Mouse (Mus musculus): ENCODE data around the gene Filip1l. TPM values are rescaled to one million over a fixed set of nuclear protein-coding genes. Genes with fewer than 3 reads are reported as not detected.
A peak's percentile ranks its signal among the peaks of the same experiment; 100 is the strongest.

Gene Filip1l
- polyA plus RNA-seq, 1 experiment from 2014 or later: 11.8 TPM

- H3K9me3 ChIP-seq (ENCODE audit: control insufficient read depth, low read length): no peaks in the 10 kb centered on the region
- H3K4me1 ChIP-seq (replicated peaks; ENCODE audit: control insufficient read depth, insufficient read depth, low read length): no peaks in the 10 kb centered on the region
- no peaks in the 10 kb centered on the region for H3K27me3 ChIP-seq (ENCODE audit: control insufficient read depth, insufficient read depth, low read length)
- no peak overlapping the region for H3K9ac ChIP-seq (ENCODE audit: low read depth, low read length)
- 85% methylated on average over 6 of the region's 6 CpGs for WGBS
- no peak overlapping the region for H3K4me3 ChIP-seq (ENCODE audit: low read depth, low read length)
- no peak overlapping the region for H3K27ac ChIP-seq (ENCODE audit: low read depth, low read length)
- no peaks in the 10 kb centered on the region for H3K36me3 ChIP-seq (ENCODE audit: control insufficient read depth, insufficient read depth, low read length)
- ATAC-seq (ENCODE audit: low FRiP score): no peak
- no peak overlapping the region for H3K4me2 ChIP-seq (replicated peaks; ENCODE audit: low read depth, low read length)
- no peak for DNase-seq (ENCODE audit: low spot score)
These were observed 45.0 kb downstream of the Filip1l start for GRCm38 (mm10) chr16:57397845-57398244.

DNA sequence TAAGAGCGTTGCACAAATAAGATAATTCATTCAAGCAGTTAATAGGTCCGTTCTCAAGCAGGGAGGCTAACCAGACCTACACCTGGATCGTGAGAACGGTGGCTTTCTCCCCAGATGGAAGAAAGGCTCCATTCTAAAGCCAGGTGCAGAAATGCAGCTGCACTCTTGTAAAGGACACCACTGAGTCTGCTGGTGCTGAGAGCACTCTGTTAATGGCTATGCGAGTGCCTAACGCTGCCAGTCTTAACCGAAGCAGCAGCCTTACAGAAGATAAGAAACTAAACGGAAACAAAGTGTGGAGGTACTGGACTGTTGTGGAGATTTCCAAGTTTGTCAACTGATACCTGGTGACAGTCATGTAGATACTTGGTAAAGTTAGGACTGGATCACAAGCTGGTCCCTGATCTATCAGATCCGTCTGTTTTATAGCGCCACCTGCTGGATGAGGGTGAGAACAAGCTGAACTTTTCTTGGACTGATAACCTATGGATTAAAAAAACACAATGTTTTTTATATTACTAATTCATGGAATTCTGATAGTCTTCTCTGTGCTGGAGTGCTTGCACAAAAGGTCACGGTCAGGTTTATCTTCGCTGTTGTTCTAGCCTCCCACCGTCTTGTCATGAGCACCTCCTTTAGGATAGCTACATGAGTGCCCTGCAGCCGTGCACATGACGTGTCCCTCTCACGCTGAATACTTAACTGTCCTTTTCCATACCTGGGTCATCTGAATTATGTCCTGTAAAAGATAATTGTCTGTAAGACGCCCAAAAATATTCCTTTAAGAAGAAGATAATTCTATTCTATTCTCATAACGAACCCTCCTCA, 45.7 kb downstream of the Filip1l start:
- no peaks in the 10 kb centered on the region for H3K9me3 ChIP-seq (ENCODE audit: control insufficient read depth, low read length)
- no peaks in the 10 kb centered on the region for H3K36me3 ChIP-seq (ENCODE audit: control insufficient read depth, insufficient read depth, low read length)
- ATAC-seq (ENCODE audit: low FRiP score) (peak; percentile 65; the same call in 1 of the 2 replicates), DNase-seq (ENCODE audit: low spot score) (peak; percentile 83)
- H3K4me1 ChIP-seq (replicated peaks; ENCODE audit: control insufficient read depth, insufficient read depth, low read length): no peaks in the 10 kb centered on the region
- H3K9ac ChIP-seq (ENCODE audit: low read depth, low read length): no peak overlapping the region
- H3K27me3 ChIP-seq (ENCODE audit: control insufficient read depth, insufficient read depth, low read length): no peaks in the 10 kb centered on the region
- 67% methylated on average over 18 of the region's 18 CpGs for WGBS
- H3K4me2 ChIP-seq (replicated peaks; ENCODE audit: low read depth, low read length): no peak overlapping the region
- no peak overlapping the region for H3K27ac ChIP-seq (ENCODE audit: low read depth, low read length)
- no peak overlapping the region for H3K4me3 ChIP-seq (ENCODE audit: low read depth, low read length)

GRCm38 (mm10) chr16:57399566-57399965, 46.7 kb downstream of the Filip1l start:
- no peak overlapping the region for H3K4me2 ChIP-seq (replicated peaks; ENCODE audit: low read depth, low read length)
- H3K4me1 ChIP-seq (replicated peaks; ENCODE audit: control insufficient read depth, insufficient read depth, low read length): no peaks in the 10 kb centered on the region
- H3K9me3 ChIP-seq (ENCODE audit: control insufficient read depth, low read length): no peaks in the 10 kb centered on the region
- DNase-seq (ENCODE audit: low spot score) (no peak), ATAC-seq (ENCODE audit: low FRiP score) (no peak)
- no peaks in the 10 kb centered on the region for H3K27me3 ChIP-seq (ENCODE audit: control insufficient read depth, insufficient read depth, low read length)
- no peaks in the 10 kb centered on the region for H3K36me3 ChIP-seq (ENCODE audit: control insufficient read depth, insufficient read depth, low read length)
- H3K27ac ChIP-seq (ENCODE audit: low read depth, low read length): no peak overlapping the region
- no peak overlapping the region for H3K4me3 ChIP-seq (ENCODE audit: low read depth, low read length)
- 88% methylated on average over 10 of the region's 10 CpGs for WGBS
- no peak overlapping the region for H3K9ac ChIP-seq (ENCODE audit: low read depth, low read length)

DNA sequence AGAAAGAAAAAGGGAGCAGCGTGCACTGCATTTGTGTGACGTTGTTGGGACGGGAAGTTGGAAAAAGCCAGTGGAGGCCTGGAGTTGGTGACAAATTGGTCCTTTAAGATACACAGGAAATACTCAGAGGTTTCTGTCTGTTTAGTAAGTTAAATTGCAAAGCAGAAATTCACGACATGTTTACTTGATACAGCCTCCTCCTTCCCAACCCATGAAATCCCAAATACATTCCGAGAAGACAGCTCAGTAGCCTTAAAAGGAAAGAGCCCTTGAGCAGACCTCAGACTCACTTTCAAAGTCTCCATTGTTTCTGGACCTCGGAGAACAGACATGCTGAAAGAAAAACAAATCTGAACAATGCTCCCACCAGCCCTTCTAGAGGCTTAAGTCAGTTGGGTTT, 48.8 kb downstream of the Filip1l start:
- H3K27me3 ChIP-seq (ENCODE audit: control insufficient read depth, insufficient read depth, low read length): no peaks in the 10 kb centered on the region
- H3K9me3 ChIP-seq (ENCODE audit: control insufficient read depth, low read length): no peaks in the 10 kb centered on the region
- no peak for ATAC-seq (ENCODE audit: low FRiP score)
- no peak for DNase-seq (ENCODE audit: low spot score)
- no peak overlapping the region for H3K4me3 ChIP-seq (ENCODE audit: low read depth, low read length)
- H3K4me2 ChIP-seq (replicated peaks; ENCODE audit: low read depth, low read length): no peak overlapping the region
- 58% methylated on average over 6 of the region's 6 CpGs for WGBS
- H3K4me1 ChIP-seq (replicated peaks; ENCODE audit: control insufficient read depth, insufficient read depth, low read length): no peaks in the 10 kb centered on the region
- no peak overlapping the region for H3K27ac ChIP-seq (ENCODE audit: low read depth, low read length)
- no peak overlapping the region for H3K9ac ChIP-seq (ENCODE audit: low read depth, low read length)
- no peaks in the 10 kb centered on the region for H3K36me3 ChIP-seq (ENCODE audit: control insufficient read depth, insufficient read depth, low read length)

- Histone ChIP-seq H3K4me2 (replicated peaks; ENCODE audit: low read depth, low read length) (no peak overlapping the region), H3K36me3 (ENCODE audit: control insufficient read depth, insufficient read depth, low read length) (no peaks in the 10 kb centered on the region), H3K4me3 (ENCODE audit: low read depth, low read length) (no peak overlapping the region), H3K27ac (ENCODE audit: low read depth, low read length) (no peak overlapping the region), H3K27me3 (ENCODE audit: control insufficient read depth, insufficient read depth, low read length) (no peaks in the 10 kb centered on the region), H3K9ac (ENCODE audit: low read depth, low read length) (no peak overlapping the region), H3K9me3 (ENCODE audit: control insufficient read depth, low read length) (no peaks in the 10 kb centered on the region), H3K4me1 (replicated peaks; ENCODE audit: control insufficient read depth, insufficient read depth, low read length) (no peaks in the 10 kb centered on the region)
- 88% methylated on average over 4 of the region's 4 CpGs for WGBS
- ATAC-seq (ENCODE audit: low FRiP score) (no peak), DNase-seq (ENCODE audit: low spot score) (no peak)
These were observed 50.0 kb downstream of the Filip1l start for GRCm38 (mm10) chr16:57402910-57403309.

DNA sequence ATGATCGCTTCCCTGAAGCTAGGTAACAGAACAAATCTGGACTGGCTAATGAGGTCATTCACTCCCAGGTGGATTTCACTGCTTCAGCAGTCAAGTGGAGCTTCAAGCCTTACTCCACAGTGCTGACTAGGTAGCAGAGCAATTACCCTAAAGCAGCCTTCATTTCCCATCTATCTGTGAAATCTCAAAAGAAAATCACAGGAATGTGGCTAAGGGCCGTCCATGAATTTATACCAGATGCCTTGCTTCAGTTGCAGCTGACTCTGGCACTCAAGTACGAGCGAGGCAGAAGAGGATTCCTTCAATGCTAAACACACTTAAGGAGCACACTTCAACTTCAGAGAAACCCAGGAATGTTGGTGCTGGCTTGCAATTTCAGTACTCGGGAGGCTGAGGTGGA, 50.9 kb downstream of the Filip1l start:
- no peaks in the 10 kb centered on the region for H3K36me3 ChIP-seq (ENCODE audit: control insufficient read depth, insufficient read depth, low read length)
- 77% methylated on average over 5 of the region's 5 CpGs for WGBS
- H3K9ac ChIP-seq (ENCODE audit: low read depth, low read length): no peak overlapping the region
- H3K4me3 ChIP-seq (ENCODE audit: low read depth, low read length): no peak overlapping the region
- ATAC-seq (ENCODE audit: low FRiP score) (no peak), DNase-seq (ENCODE audit: low spot score) (no peak)
- H3K4me2 ChIP-seq (replicated peaks; ENCODE audit: low read depth, low read length): no peak overlapping the region
- H3K4me1 ChIP-seq (replicated peaks; ENCODE audit: control insufficient read depth, insufficient read depth, low read length): no peaks in the 10 kb centered on the region
- no peak overlapping the region for H3K27ac ChIP-seq (ENCODE audit: low read depth, low read length)
- H3K27me3 ChIP-seq (ENCODE audit: control insufficient read depth, insufficient read depth, low read length): no peaks in the 10 kb centered on the region
- H3K9me3 ChIP-seq (ENCODE audit: control insufficient read depth, low read length): no peaks in the 10 kb centered on the region

DNA sequence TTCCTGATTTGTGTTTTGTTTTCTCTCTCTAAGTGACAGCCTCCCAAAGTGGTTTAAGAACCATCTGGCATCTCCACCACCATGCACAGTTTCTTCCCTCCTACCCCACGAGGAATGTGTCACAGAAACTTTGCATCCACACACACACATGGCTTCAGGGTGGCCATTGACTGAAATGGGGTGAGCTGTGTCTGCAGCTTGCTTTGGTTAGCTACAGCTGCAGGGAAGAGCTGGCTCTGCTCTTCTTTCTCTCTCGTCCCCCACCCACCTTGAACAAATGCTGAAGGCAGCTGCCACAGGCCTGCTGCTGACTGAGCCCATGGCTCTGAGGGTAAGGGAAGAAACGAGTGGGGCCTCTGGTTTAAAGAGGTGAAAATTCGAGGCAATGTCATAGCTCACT, 59.9 kb downstream of the Filip1l start:
- ATAC-seq (ENCODE audit: low FRiP score) (no peak), DNase-seq (ENCODE audit: low spot score) (no peak)
- no peak overlapping the region for H3K9ac ChIP-seq (ENCODE audit: low read depth, low read length)
- no peaks in the 10 kb centered on the region for H3K9me3 ChIP-seq (ENCODE audit: control insufficient read depth, low read length)
- no peaks in the 10 kb centered on the region for H3K4me1 ChIP-seq (replicated peaks; ENCODE audit: control insufficient read depth, insufficient read depth, low read length)
- H3K36me3 ChIP-seq (ENCODE audit: control insufficient read depth, insufficient read depth, low read length): no peaks in the 10 kb centered on the region
- H3K4me3 ChIP-seq (ENCODE audit: low read depth, low read length): no peak overlapping the region
- WGBS: 48% methylated on average over 4 of the region's 4 CpGs
- no peak overlapping the region for H3K27ac ChIP-seq (ENCODE audit: low read depth, low read length)
- no peak overlapping the region for H3K4me2 ChIP-seq (replicated peaks; ENCODE audit: low read depth, low read length)
- H3K27me3 ChIP-seq (ENCODE audit: control insufficient read depth, insufficient read depth, low read length): no peaks in the 10 kb centered on the region

DNA sequence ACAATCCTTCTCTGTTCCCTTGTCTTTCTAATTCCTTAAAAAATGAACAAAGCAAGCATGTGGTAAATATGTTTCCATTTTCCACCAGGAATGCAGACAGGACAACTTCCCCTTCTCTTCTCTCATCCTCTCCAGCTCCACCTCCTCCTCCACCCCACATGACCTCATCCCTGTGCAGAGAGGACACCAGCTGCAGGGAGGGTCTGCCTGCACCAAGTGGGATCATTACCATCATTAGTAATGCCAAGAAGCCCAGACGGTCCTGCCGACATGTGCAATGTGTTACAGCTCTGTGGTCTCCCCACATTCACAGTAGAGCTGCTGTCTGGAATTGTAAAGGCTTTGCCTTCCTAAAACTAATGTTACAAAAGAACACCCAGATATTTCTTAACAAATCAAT, 63.2 kb downstream of the Filip1l start:
- Histone ChIP-seq H3K4me1 (replicated peaks; ENCODE audit: control insufficient read depth, insufficient read depth, low read length) (no peaks in the 10 kb centered on the region), H3K27me3 (ENCODE audit: control insufficient read depth, insufficient read depth, low read length) (no peaks in the 10 kb centered on the region), H3K9me3 (ENCODE audit: control insufficient read depth, low read length) (no peaks in the 10 kb centered on the region), H3K36me3 (ENCODE audit: control insufficient read depth, insufficient read depth, low read length) (no peaks in the 10 kb centered on the region), H3K9ac (ENCODE audit: low read depth, low read length) (no peak overlapping the region), H3K4me2 (replicated peaks; ENCODE audit: low read depth, low read length) (no peak overlapping the region), H3K27ac (ENCODE audit: low read depth, low read length) (no peak overlapping the region), H3K4me3 (ENCODE audit: low read depth, low read length) (no peak overlapping the region)
- ATAC-seq (ENCODE audit: low FRiP score) (no peak), DNase-seq (ENCODE audit: low spot score) (no peak)
- WGBS: 49% methylated on average over 2 of the region's 2 CpGs

- H3K27me3 ChIP-seq (ENCODE audit: control insufficient read depth, insufficient read depth, low read length): no peaks in the 10 kb centered on the region
- H3K9me3 ChIP-seq (ENCODE audit: control insufficient read depth, low read length): no peaks in the 10 kb centered on the region
- WGBS: 89% methylated on average over 9 of the region's 9 CpGs
- no peaks in the 10 kb centered on the region for H3K36me3 ChIP-seq (ENCODE audit: control insufficient read depth, insufficient read depth, low read length)
- no peaks in the 10 kb centered on the region for H3K4me1 ChIP-seq (replicated peaks; ENCODE audit: control insufficient read depth, insufficient read depth, low read length)
- no peak for DNase-seq (ENCODE audit: low spot score)
- ATAC-seq (ENCODE audit: low FRiP score): no peak
- no peak overlapping the region for H3K4me2 ChIP-seq (replicated peaks; ENCODE audit: low read depth, low read length)
- H3K9ac ChIP-seq (ENCODE audit: low read depth, low read length): no peak overlapping the region
- no peak overlapping the region for H3K27ac ChIP-seq (ENCODE audit: low read depth, low read length)
- H3K4me3 ChIP-seq (ENCODE audit: low read depth, low read length): no peak overlapping the region
These were observed 64.1 kb downstream of the Filip1l start for GRCm38 (mm10) chr16:57417017-57417416.
